Mouse (Mus musculus) brain, embryonic 14.5 days (tissue): ENCODE data around the gene Lrrk1.

Source experiments
- CTCF ChIP-seq: fragments of 200-500 bp; IDR thresholded peaks from 2 replicates; pipeline ENCODE4 v1.5.1; 2012; ENCODE audit warnings: inconsistent platforms, mild to moderate bottlenecking, moderate library complexity, borderline replicate concordance; ENCODE audit not compliant: insufficient read depth, insufficient read length; ENCODE audit errors: extremely low read depth
- POLR2A ChIP-seq: fragments of 200-500 bp; IDR thresholded peaks from 2 replicates; pipeline ENCODE4 v1.6.1; 2012; ENCODE audit warnings: mild to moderate bottlenecking, inconsistent platforms, borderline replicate concordance; ENCODE audit not compliant: poor library complexity, insufficient read depth, insufficient read length, severe bottlenecking; ENCODE audit errors: extremely low read depth

DNA sequence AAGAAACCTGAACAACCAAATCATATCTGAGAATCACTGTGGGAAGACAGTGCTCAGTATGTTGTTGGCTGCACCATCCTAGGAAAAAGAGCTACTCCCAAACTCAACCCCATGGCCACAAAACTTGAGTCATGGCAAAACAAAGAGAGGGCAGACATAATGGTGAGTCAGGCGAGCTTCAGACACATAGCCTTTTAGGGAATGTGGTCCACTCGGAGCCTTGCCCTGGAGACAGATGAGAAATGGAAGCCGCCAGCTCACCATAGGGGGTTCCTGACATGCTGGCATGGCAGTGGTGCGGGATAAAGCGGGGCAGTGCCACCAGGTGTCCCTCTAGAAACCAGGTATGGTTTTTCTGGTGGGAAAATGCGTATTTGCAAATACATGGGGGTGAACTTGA is 210.0 kb downstream of the Lrrk1 start:
- TF ChIP-seq POLR2A (no peak), CTCF (no peak)
